Mouse (Mus musculus) brain, embryonic 14.5 days (tissue): ENCODE measurements at regions not wholly inside any gene's neighbourhood (a gene's known extent, or its start where the extent isn't known, plus 50 kb on each side); places are given as distances from the start of the nearest gene placed in this dataset.

Source experiments
- DNase-seq: peaks from one replicate; pipeline ENCODE4 v3.0.0-alpha.2; 2011; ENCODE audit warnings: low read depth
- CTCF ChIP-seq: fragments of 200-500 bp; IDR thresholded peaks from 2 replicates; pipeline ENCODE4 v1.5.1; 2012; ENCODE audit warnings: inconsistent platforms, mild to moderate bottlenecking, moderate library complexity, borderline replicate concordance; ENCODE audit not compliant: insufficient read depth, insufficient read length; ENCODE audit errors: extremely low read depth
- POLR2A ChIP-seq: fragments of 200-500 bp; IDR thresholded peaks from 2 replicates; pipeline ENCODE4 v1.6.1; 2012; ENCODE audit warnings: mild to moderate bottlenecking, inconsistent platforms, borderline replicate concordance; ENCODE audit not compliant: poor library complexity, insufficient read depth, insufficient read length, severe bottlenecking; ENCODE audit errors: extremely low read depth

DNA sequence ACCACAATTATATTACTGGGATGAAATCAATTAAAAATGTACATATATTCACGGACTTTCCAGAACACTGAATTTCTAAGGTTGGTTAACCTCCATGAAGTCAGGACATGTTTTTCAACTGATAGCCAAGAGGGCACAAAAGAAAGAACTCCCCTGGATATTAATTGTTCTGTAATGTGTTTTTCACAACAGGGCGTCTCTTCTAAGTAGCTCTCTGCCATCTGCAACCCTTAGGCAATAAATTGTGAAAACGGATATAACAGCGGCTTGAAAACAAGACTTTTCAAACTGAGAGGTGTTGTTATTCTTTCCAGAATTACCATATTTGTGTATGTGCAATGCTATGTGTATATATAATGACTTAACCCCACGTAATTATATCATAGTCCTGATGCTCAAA is 841.1 kb upstream of the Pot1a start:
- TF ChIP-seq CTCF (no peak), POLR2A (no peak)
- peak; percentile 37 for DNase-seq

DNA sequence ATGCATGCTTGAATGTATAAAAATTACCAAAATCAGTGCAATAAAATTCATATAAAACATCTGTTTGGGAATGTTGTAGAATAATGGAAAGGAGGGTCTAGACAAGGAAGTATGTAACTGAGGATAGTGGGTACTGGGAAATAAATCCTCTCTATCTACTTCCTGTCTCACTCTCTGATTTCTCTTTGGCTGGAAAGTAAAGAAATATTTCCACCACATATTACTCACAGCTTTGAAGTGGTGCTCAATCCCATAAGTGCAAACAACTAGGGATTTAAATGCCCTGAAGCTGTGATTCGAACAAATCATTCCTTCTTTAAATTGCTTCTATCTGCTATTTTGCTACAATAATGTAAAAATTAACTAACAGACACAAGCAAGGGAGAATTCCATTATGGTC is 840.5 kb upstream of the Pot1a start:
- TF ChIP-seq POLR2A (no peak), CTCF (no peak)
- peak; percentile 23 for DNase-seq

DNA sequence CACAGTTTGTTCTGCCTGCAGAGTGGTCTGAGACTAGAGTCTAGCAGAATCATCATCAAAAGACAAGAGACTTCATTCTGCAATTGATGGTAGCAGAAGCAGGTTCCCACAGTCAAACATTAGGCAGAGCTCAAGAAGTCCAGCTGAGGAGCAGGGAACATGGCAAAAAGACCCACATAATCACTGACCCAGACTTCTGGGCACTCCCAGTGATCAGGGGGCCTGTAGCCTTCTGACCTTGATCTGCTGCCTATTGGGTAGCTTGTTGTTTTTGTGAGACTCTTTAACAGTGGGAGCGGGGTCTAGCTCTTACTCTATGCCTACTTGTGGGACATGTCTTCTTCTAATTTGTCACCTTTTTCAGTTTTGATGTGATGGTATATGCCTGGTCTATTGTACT is 819.4 kb upstream of the Pot1a start:
- TF ChIP-seq POLR2A (no peak), CTCF (no peak)
- DNase-seq: no peak
